ENCODE assay signal across 8 mouse cellular contexts in genomic region chr5:139270806-139271521, GRCm38 (mm10). TPM values are rescaled to one million over a fixed set of nuclear protein-coding genes. Genes with fewer than 3 reads are reported as not detected.
DNase-seq lines count a peak whose midpoint lies in the region; ATAC-seq and TF ChIP-seq lines count a peak whose summit lies in the region.

No protein-coding gene starts in this region.

- no peaks in the 10 kb centered on the region for H3K27me3 ChIP-seq in forebrain, embryonic 12.5 days
- H3K27me3 ChIP-seq in forebrain, embryonic 16.5 days (replicated peaks; ENCODE audit: control insufficient read depth, insufficient read depth, low read length), result no peaks in the 10 kb centered on the region
- H3K27me3 ChIP-seq in limb, embryonic 15.5 days, result no peaks in the 10 kb centered on the region
- H3K27me3 ChIP-seq in limb, embryonic 10.5 days (ENCODE audit: low read depth, poor library complexity, severe bottlenecking), result no peaks in the 10 kb centered on the region

- no peak for DNase-seq in limb, embryonic 10.5 days (ENCODE audit: low spot score)
- peak; percentile 60 for DNase-seq in lung, postnatal 36 days
- no peak for DNase-seq in thymus, postnatal 0 days (ENCODE audit: low spot score)
- DNase-seq in left cerebral cortex, postnatal 25 days (ENCODE audit: low spot score in 2 of 2), result no peak

- no peaks in the 10 kb centered on the region for H3K9me3 ChIP-seq in forebrain, embryonic 12.5 days
- no peaks in the 10 kb centered on the region for H3K9me3 ChIP-seq in forebrain, embryonic 16.5 days (ENCODE audit: control insufficient read depth, low read length)
- H3K9me3 ChIP-seq in limb, embryonic 15.5 days, result no peaks in the 10 kb centered on the region
- H3K9me3 ChIP-seq in limb, embryonic 10.5 days (replicated peaks), result no peaks in the 10 kb centered on the region

- TF ChIP-seq POLR2A in cortical plate, adult 2 months (IDR thresholded peaks at IDR 0.05; ENCODE audit: extremely low read depth, insufficient read depth, low read length), result no peak

- peaks cover 33% of the 10 kb centered on the region for H3K36me3 ChIP-seq in forebrain, embryonic 12.5 days (replicated peaks)
- H3K36me3 ChIP-seq in forebrain, embryonic 16.5 days (ENCODE audit: control insufficient read depth, insufficient read depth), result peaks cover 18% of the 10 kb centered on the region
- H3K36me3 ChIP-seq in limb, embryonic 15.5 days, result peaks cover 39% of the 10 kb centered on the region
- H3K36me3 ChIP-seq in limb, embryonic 10.5 days, result peaks cover 39% of the 10 kb centered on the region

- peaks cover 8% of the 10 kb centered on the region for H3K4me1 ChIP-seq in forebrain, embryonic 12.5 days
- H3K4me1 ChIP-seq in forebrain, embryonic 16.5 days (replicated peaks; ENCODE audit: control insufficient read depth, insufficient read depth, low read length), result peaks cover 4% of the 10 kb centered on the region
- H3K4me1 ChIP-seq in limb, embryonic 15.5 days, result 0 out of 2 replicates have a peak, but pooled peaks cover 6% of the 10 kb centered on the region
- H3K4me1 ChIP-seq in limb, embryonic 10.5 days, result peaks cover 20% of the 10 kb centered on the region
- H3K4me1 ChIP-seq in cortical plate, adult 2 months (ENCODE audit: control insufficient read depth, insufficient read depth, low read length), result no peaks in the 10 kb centered on the region

- 70% methylated on average over 16 of the region's 16 CpGs for WGBS in forebrain, embryonic 12.5 days
- 50% methylated on average over 16 of the region's 16 CpGs for WGBS in forebrain, embryonic 16.5 days
- 68% methylated on average over 16 of the region's 16 CpGs for WGBS in limb, embryonic 15.5 days
- 73% methylated on average over 16 of the region's 16 CpGs for WGBS in limb, embryonic 10.5 days

- no peak overlapping the region for H3K9ac ChIP-seq in forebrain, embryonic 12.5 days
- no peak overlapping the region for H3K9ac ChIP-seq in forebrain, embryonic 16.5 days (replicated peaks; ENCODE audit: low read depth, low read length)
- no peak overlapping the region for H3K9ac ChIP-seq in limb, embryonic 15.5 days

- no peak for ATAC-seq in forebrain, embryonic 12.5 days (ENCODE audit: low FRiP score)
- no peak for ATAC-seq in forebrain, embryonic 16.5 days
- ATAC-seq in limb, embryonic 15.5 days (ENCODE audit: insufficient number of reproducible peaks, low FRiP score, low TSS enrichment, low read depth), result no peak

- H3K4me2 ChIP-seq in forebrain, embryonic 12.5 days, result no peak overlapping the region
- no peak overlapping the region for H3K4me2 ChIP-seq in forebrain, embryonic 16.5 days (ENCODE audit: low read length)
- no peak overlapping the region for H3K4me2 ChIP-seq in limb, embryonic 15.5 days

- 0 out of 2 replicates have a peak overlapping the region, but pooled peaks have one; percentile 42 for H3K27ac ChIP-seq in forebrain, embryonic 12.5 days
- no peak overlapping the region for H3K27ac ChIP-seq in forebrain, embryonic 16.5 days (ENCODE audit: low read length)
- H3K27ac ChIP-seq in limb, embryonic 15.5 days, result peak overlapping the region; percentile 33
- no peak overlapping the region for H3K27ac ChIP-seq in limb, embryonic 10.5 days
- H3K27ac ChIP-seq in cortical plate, adult 2 months (ENCODE audit: insufficient read depth, low read length), result peak overlapping the region; percentile 13; the same call in 1 of the 2 replicates

- intact Hi-C loops in left cerebral cortex, postnatal 25 days (cut with DNase I), result no loop called here

- TF ChIP-seq CTCF in cortical plate, adult 2 months (IDR thresholded peaks at IDR 0.05; ENCODE audit: extremely low read depth, insufficient read depth, low read length), result no peak

- no peak overlapping the region for H3K4me3 ChIP-seq in forebrain, embryonic 12.5 days (replicated peaks)
- H3K4me3 ChIP-seq in forebrain, embryonic 16.5 days (replicated peaks; ENCODE audit: low read length), result no peak overlapping the region
- H3K4me3 ChIP-seq in limb, embryonic 15.5 days, result no peak overlapping the region
- H3K4me3 ChIP-seq in limb, embryonic 10.5 days, result no peak overlapping the region
- H3K4me3 ChIP-seq in cortical plate, adult 2 months (ENCODE audit: insufficient read depth, low read length), result no peak overlapping the region

RNA-seq across cellular contexts. Expression of gene Get4, which starts 18.8 kb away (rescaled TPM):
- 138 and 141 TPM in 2 replicates for polyA plus RNA-seq in forebrain, embryonic 12.5 days (2016; fragmentation: Nextera tagmentation; extraction: Ambion mirVana)
- 133 and 135 TPM in 2 replicates for polyA plus RNA-seq in forebrain, embryonic 16.5 days (2015; fragmentation: Nextera tagmentation; extraction: Ambion mirVana)
- polyA plus RNA-seq in limb, embryonic 15.5 days (2015; fragmentation: Nextera tagmentation; extraction: Ambion mirVana), result 153 and 171 TPM in 2 replicates
- polyA plus RNA-seq in limb, embryonic 10.5 days (2016; fragmentation: Nextera tagmentation; extraction: Ambion mirVana), result 196 and 215 TPM in 2 replicates
- 82.6 and 89.5 TPM in 2 replicates for polyA plus RNA-seq in cortical plate, adult 2 months (2012; rRNA removed)
- 184 and 200 TPM in 2 replicates for polyA plus RNA-seq in thymus, postnatal 0 days (2015; fragmentation: Nextera tagmentation; extraction: Ambion mirVana)
- total RNA-seq in left cerebral cortex, postnatal 25 days (2021), result 10 to 100 TPM; 45.1 to 50.7 TPM

RNA-seq across cellular contexts. Expression of gene Adap1, which starts 54.5 kb away (rescaled TPM):
- polyA plus RNA-seq in forebrain, embryonic 12.5 days (2016; fragmentation: Nextera tagmentation; extraction: Ambion mirVana), result 2.3 and 3.3 TPM in 2 replicates
- polyA plus RNA-seq in forebrain, embryonic 16.5 days (2015; fragmentation: Nextera tagmentation; extraction: Ambion mirVana), result 21.5 and 35.5 TPM in 2 replicates
- 3.2 and 4.1 TPM in 2 replicates for polyA plus RNA-seq in limb, embryonic 15.5 days (2015; fragmentation: Nextera tagmentation; extraction: Ambion mirVana)
- polyA plus RNA-seq in limb, embryonic 10.5 days (2016; fragmentation: Nextera tagmentation; extraction: Ambion mirVana), result 0.26 and 0.46 TPM in 2 replicates
- 271 and 275 TPM in 2 replicates for polyA plus RNA-seq in cortical plate, adult 2 months (2012; rRNA removed)
- 3.1 TPM in 2 replicates for polyA plus RNA-seq in thymus, postnatal 0 days (2015; fragmentation: Nextera tagmentation; extraction: Ambion mirVana)
- 100 to 1,000 TPM; 295 to 315 TPM for total RNA-seq in left cerebral cortex, postnatal 25 days (2021)

Comparison
In these comparisons a context has a peak if more than half of its experiments do, and no peak if none do; other contexts are left out.
1. H3K27ac ChIP-seq: peak in forebrain, embryonic 12.5 days (single experiment), limb, embryonic 15.5 days (single experiment) and cortical plate, adult 2 months (single experiment); none in forebrain, embryonic 16.5 days (single experiment) and limb, embryonic 10.5 days (single experiment).